Mouse (Mus musculus): ENCODE measurements around the gene Rhot1.
"Not testable (repeated sequence)": the region's sequence is repeated elsewhere in the genome, so short reads cannot be mapped to it uniquely, and the experiment has no call there.

Rhot1 gene

GRCm38 (mm10) chr11:80193827-80194226 is 15.0 kb upstream of the Rhot1 start:
- DNase-seq (ENCODE audit: low read depth, low spot score), result no peak

- no peak for DNase-seq (ENCODE audit: low read depth, low spot score)
Observed at GRCm38 (mm10) chr11:80196351-80196750, 12.5 kb upstream of the Rhot1 start.

- DNase-seq (ENCODE audit: low read depth, low spot score), result no peak
Observed at GRCm38 (mm10) chr11:80199316-80199715, 9.5 kb upstream of the Rhot1 start.

GRCm38 (mm10) chr11:80199773-80200172 is 9.0 kb upstream of the Rhot1 start:
- no peak for DNase-seq (ENCODE audit: low read depth, low spot score)

GRCm38 (mm10) chr11:80200326-80200725 is 8.5 kb upstream of the Rhot1 start:
- peak; percentile 77 for DNase-seq (ENCODE audit: low read depth, low spot score)

- no peak for DNase-seq (ENCODE audit: low read depth, low spot score)
Observed at GRCm38 (mm10) chr11:80202296-80202695, 6.5 kb upstream of the Rhot1 start.

- DNase-seq (ENCODE audit: low read depth, low spot score), result no peak
Observed at GRCm38 (mm10) chr11:80204037-80204436, 4.8 kb upstream of the Rhot1 start.

- DNase-seq (ENCODE audit: low read depth, low spot score), result no peak
Observed at GRCm38 (mm10) chr11:80204941-80205340, 3.9 kb upstream of the Rhot1 start.

- no peak for DNase-seq (ENCODE audit: low read depth, low spot score)
Observed at GRCm38 (mm10) chr11:80208465-80208859, 357 bp upstream of the Rhot1 start.

- DNase-seq (ENCODE audit: low read depth, low spot score), result no peak
Observed at GRCm38 (mm10) chr11:80210321-80210720, 1.5 kb downstream of the Rhot1 start.

GRCm38 (mm10) chr11:80212282-80212681 is 3.5 kb downstream of the Rhot1 start:
- no peak for DNase-seq (ENCODE audit: low read depth, low spot score)

GRCm38 (mm10) chr11:80215291-80215690 is 6.5 kb downstream of the Rhot1 start:
- DNase-seq (ENCODE audit: low read depth, low spot score), result no peak

- DNase-seq (ENCODE audit: low read depth, low spot score), result no peak
Observed at GRCm38 (mm10) chr11:80218657-80219293, 10.0 kb downstream of the Rhot1 start.

GRCm38 (mm10) chr11:80230066-80230465 is 21.2 kb downstream of the Rhot1 start:
- DNase-seq (ENCODE audit: low read depth, low spot score), result not testable (repeated sequence)

- DNase-seq (ENCODE audit: low read depth, low spot score), result no peak
Observed at GRCm38 (mm10) chr11:80237278-80237677, 28.5 kb downstream of the Rhot1 start.

GRCm38 (mm10) chr11:80238306-80238705 is 29.5 kb downstream of the Rhot1 start:
- no peak for DNase-seq (ENCODE audit: low read depth, low spot score)

- peak; percentile 3 for DNase-seq (ENCODE audit: low read depth, low spot score)
Observed at GRCm38 (mm10) chr11:80247026-80247425, 38.2 kb downstream of the Rhot1 start.

- no peak for DNase-seq (ENCODE audit: low read depth, low spot score)
Observed at GRCm38 (mm10) chr11:80248531-80248930, 39.7 kb downstream of the Rhot1 start.

- DNase-seq (ENCODE audit: low read depth, low spot score), result no peak
Observed at GRCm38 (mm10) chr11:80264137-80264536, 55.3 kb downstream of the Rhot1 start.

GRCm38 (mm10) chr11:80271096-80271495 is 62.3 kb downstream of the Rhot1 start:
- DNase-seq (ENCODE audit: low read depth, low spot score), result no peak

GRCm38 (mm10) chr11:80275011-80275410 is 66.2 kb downstream of the Rhot1 start:
- no peak for DNase-seq (ENCODE audit: low read depth, low spot score)

GRCm38 (mm10) chr11:80278054-80278453 is 69.2 kb downstream of the Rhot1 start:
- no peak for DNase-seq (ENCODE audit: low read depth, low spot score)

- no peak for DNase-seq (ENCODE audit: low read depth, low spot score)
Observed at GRCm38 (mm10) chr11:80283786-80284185, 75.0 kb downstream of the Rhot1 start.

GRCm38 (mm10) chr11:80284641-80285040 is 75.8 kb downstream of the Rhot1 start:
- DNase-seq (ENCODE audit: low read depth, low spot score), result no peak
